ENCODE assay signal across 8 mouse cellular contexts in genomic region chr2:119546848-119547521, GRCm38 (mm10). TPM values are rescaled to one million over a fixed set of nuclear protein-coding genes. Genes with fewer than 3 reads are reported as not detected.
DNase-seq lines count a peak whose midpoint lies in the region; ATAC-seq lines count a peak whose summit lies in the region.

No protein-coding gene starts in this region.

- peak; percentile 83 for ATAC-seq in inflammation-experienced regulatory T-cells, adult 6 months
- ATAC-seq in megakaryocyte-erythroid progenitor cell, adult 5-6 weeks (replicated peaks; ENCODE audit: low FRiP score, low TSS enrichment, poor library complexity, severe bottlenecking) = peak; percentile 84

- peak; percentile 97 for DNase-seq in adipocyte (ENCODE audit: low spot score)
- peak; percentile 88 for DNase-seq in embryo, embryonic 10 days (ENCODE audit: low spot score)
- peak; percentile 82 for DNase-seq in gastrocnemius, postnatal 10 days
- DNase-seq in left cerebral cortex, postnatal 10 days (ENCODE audit: extremely low spot score in 1 of 2, low spot score in 2 of 2) = peak; percentile 63 to 91
- peak; percentile 76 for DNase-seq in right cerebral cortex, postnatal 25 days
- DNase-seq in yolk sac, embryonic 10.5 days (ENCODE audit: low spot score) = peak; percentile 87

- intact Hi-C loops in left cerebral cortex, postnatal 10 days (cut with DNase I) = loop anchor here (5.0 kb wide), 1 partner anchor 45 kb away; no protein-coding TSS in a partner anchor

RNA-seq across cellular contexts. Expression of gene Exd1, which starts 0.4 kb away (rescaled TPM):
- total RNA-seq in gastrocnemius, postnatal 10 days (2021) = under 1 TPM; 0.14 to 0.20 TPM
- polyA plus RNA-seq in inflammation-experienced regulatory T-cells, adult 6 months (2017; shearing (Covaris generic)) = under 1 TPM in 1 of 3 experiments, not detected in 2; 0.09 TPM
- total RNA-seq in left cerebral cortex, postnatal 10 days (2021) = under 1 TPM; 0.63 to 0.64 TPM
- 0.37 TPM in 1 of 2 replicates, not detected in the other for total RNA-seq in megakaryocyte-erythroid progenitor cell, adult 5-6 weeks (2014; fragmentation: Nextera tagmentation)
- not detected in 2 replicates for total RNA-seq in megakaryocyte-erythroid progenitor cell, adult 5-6 weeks (2017)

RNA-seq across cellular contexts. Expression of gene Chp1, which starts 0.5 kb away (rescaled TPM):
- 10 to 100 TPM; 55.8 to 57.9 TPM for total RNA-seq in gastrocnemius, postnatal 10 days (2021)
- 10 to 100 TPM; 68.4 to 88.9 (median 72.2) TPM for polyA plus RNA-seq in inflammation-experienced regulatory T-cells, adult 6 months (2017; shearing (Covaris generic))
- 100 to 1,000 TPM; 108 to 110 TPM for total RNA-seq in left cerebral cortex, postnatal 10 days (2021)
- 36.7 and 54.6 TPM in 2 replicates for total RNA-seq in megakaryocyte-erythroid progenitor cell, adult 5-6 weeks (2014; fragmentation: Nextera tagmentation)
- 48.5 and 63.0 TPM in 2 replicates for total RNA-seq in megakaryocyte-erythroid progenitor cell, adult 5-6 weeks (2017)

Comparison
In these comparisons a context has a peak if more than half of its experiments do, and no peak if none do; other contexts are left out.
1. Peak in every context shown above with its lines: DNase-seq and ATAC-seq.